Mouse (Mus musculus): ENCODE results near the gene Palm2. TPM values are rescaled to one million over a fixed set of nuclear protein-coding genes. Genes with fewer than 3 reads are reported as not detected.
A peak's percentile ranks its signal among the peaks of the same experiment; 100 is the strongest.

Palm2 gene
- polyA plus RNA-seq, 1 experiment from 2014 or later: 7.0 TPM

- Histone ChIP-seq H3K4me3 (ENCODE audit: low read depth, low read length) (no peak overlapping the region), H3K27ac (replicated peaks; ENCODE audit: low read depth, low read length) (peak overlapping the region; percentile 85; the same call in 1 of the 2 replicates), H3K4me1 (ENCODE audit: control insufficient read depth, insufficient read depth, low read length) (peaks cover 2% of the 10 kb centered on the region; the same call in 1 of the 2 replicates), H3K9me3 (replicated peaks; ENCODE audit: control insufficient read depth, low read length) (no peaks in the 10 kb centered on the region), H3K9ac (replicated peaks; ENCODE audit: low read length) (no peak overlapping the region), H3K4me2 (ENCODE audit: low read depth, low read length) (no peak overlapping the region), H3K36me3 (replicated peaks; ENCODE audit: control insufficient read depth, insufficient read depth, low read depth, low read length) (no peaks in the 10 kb centered on the region), H3K27me3 (ENCODE audit: control insufficient read depth, insufficient read depth, low read length) (no peaks in the 10 kb centered on the region)
- DNase-seq (ENCODE audit: low spot score) (no peak), ATAC-seq (replicated peaks; ENCODE audit: insufficient number of reproducible peaks, low FRiP score, low TSS enrichment, low read depth) (no peak)
- WGBS: 89% methylated on average over 5 of the region's 5 CpGs
Observed at GRCm38 (mm10) chr4:57612716-57613115, 178.7 kb downstream of the Palm2 start.

GRCm38 (mm10) chr4:57614686-57615085 is 180.6 kb downstream of the Palm2 start:
- Histone ChIP-seq H3K36me3 (replicated peaks; ENCODE audit: control insufficient read depth, insufficient read depth, low read depth, low read length) (no peaks in the 10 kb centered on the region), H3K4me2 (ENCODE audit: low read depth, low read length) (no peak overlapping the region), H3K27me3 (ENCODE audit: control insufficient read depth, insufficient read depth, low read length) (no peaks in the 10 kb centered on the region), H3K4me1 (ENCODE audit: control insufficient read depth, insufficient read depth, low read length) (peaks cover 2% of the 10 kb centered on the region; the same call in 1 of the 2 replicates), H3K9ac (replicated peaks; ENCODE audit: low read length) (no peak overlapping the region), H3K27ac (replicated peaks; ENCODE audit: low read depth, low read length) (no peak overlapping the region), H3K4me3 (ENCODE audit: low read depth, low read length) (no peak overlapping the region), H3K9me3 (replicated peaks; ENCODE audit: control insufficient read depth, low read length) (no peaks in the 10 kb centered on the region)
- DNase-seq (ENCODE audit: low spot score): no peak
- no peak for ATAC-seq (replicated peaks; ENCODE audit: insufficient number of reproducible peaks, low FRiP score, low TSS enrichment, low read depth)
- WGBS: 92% methylated on average over 4 of the region's 4 CpGs

GRCm38 (mm10) chr4:57618743-57619142 is 184.7 kb downstream of the Palm2 start:
- H3K27ac ChIP-seq (replicated peaks; ENCODE audit: low read depth, low read length): no peak overlapping the region

GRCm38 (mm10) chr4:57622816-57623215 is 188.8 kb downstream of the Palm2 start:
- H3K27me3 ChIP-seq (ENCODE audit: control insufficient read depth, insufficient read depth, low read length): no peaks in the 10 kb centered on the region
- H3K36me3 ChIP-seq (replicated peaks; ENCODE audit: control insufficient read depth, insufficient read depth, low read depth, low read length): no peaks in the 10 kb centered on the region
- H3K4me2 ChIP-seq (ENCODE audit: low read depth, low read length): no peak overlapping the region
- H3K4me1 ChIP-seq (ENCODE audit: control insufficient read depth, insufficient read depth, low read length): no peaks in the 10 kb centered on the region
- no peaks in the 10 kb centered on the region for H3K9me3 ChIP-seq (replicated peaks; ENCODE audit: control insufficient read depth, low read length)
- 86% methylated on average over 7 of the region's 7 CpGs for whole genome bisulfite sequencing
- H3K9ac ChIP-seq (replicated peaks; ENCODE audit: low read length): no peak overlapping the region
- H3K27ac ChIP-seq (replicated peaks; ENCODE audit: low read depth, low read length): no peak overlapping the region
- H3K4me3 ChIP-seq (ENCODE audit: low read depth, low read length): no peak overlapping the region
- no peak for DNase-seq (ENCODE audit: low spot score)
- ATAC-seq (replicated peaks; ENCODE audit: insufficient number of reproducible peaks, low FRiP score, low TSS enrichment, low read depth): no peak

More at GRCm38 (mm10) chr4:57618743-57619142, 184.7 kb downstream of the Palm2 start:
- H3K36me3 ChIP-seq (replicated peaks; ENCODE audit: control insufficient read depth, insufficient read depth, low read depth, low read length): no peaks in the 10 kb centered on the region
- 68% methylated on average over 6 of the region's 6 CpGs for WGBS
- H3K4me1 ChIP-seq (ENCODE audit: control insufficient read depth, insufficient read depth, low read length): no peaks in the 10 kb centered on the region
- no peaks in the 10 kb centered on the region for H3K27me3 ChIP-seq (ENCODE audit: control insufficient read depth, insufficient read depth, low read length)
- no peaks in the 10 kb centered on the region for H3K9me3 ChIP-seq (replicated peaks; ENCODE audit: control insufficient read depth, low read length)
- no peak for DNase-seq (ENCODE audit: low spot score)
- no peak overlapping the region for H3K4me3 ChIP-seq (ENCODE audit: low read depth, low read length)
- ATAC-seq (replicated peaks; ENCODE audit: insufficient number of reproducible peaks, low FRiP score, low TSS enrichment, low read depth): no peak
- H3K9ac ChIP-seq (replicated peaks; ENCODE audit: low read length): no peak overlapping the region
- H3K4me2 ChIP-seq (ENCODE audit: low read depth, low read length): no peak overlapping the region

- H3K4me3 ChIP-seq (ENCODE audit: low read depth, low read length): no peak overlapping the region
- no peak for ATAC-seq (replicated peaks; ENCODE audit: insufficient number of reproducible peaks, low FRiP score, low TSS enrichment, low read depth)
- WGBS: 78% methylated on average over 2 of the region's 2 CpGs
- no peak for DNase-seq (ENCODE audit: low spot score)
- no peaks in the 10 kb centered on the region for H3K36me3 ChIP-seq (replicated peaks; ENCODE audit: control insufficient read depth, insufficient read depth, low read depth, low read length)
- H3K4me1 ChIP-seq (ENCODE audit: control insufficient read depth, insufficient read depth, low read length): no peaks in the 10 kb centered on the region
- H3K9me3 ChIP-seq (replicated peaks; ENCODE audit: control insufficient read depth, low read length): no peaks in the 10 kb centered on the region
- H3K9ac ChIP-seq (replicated peaks; ENCODE audit: low read length): no peak overlapping the region
- H3K4me2 ChIP-seq (ENCODE audit: low read depth, low read length): no peak overlapping the region
- no peaks in the 10 kb centered on the region for H3K27me3 ChIP-seq (ENCODE audit: control insufficient read depth, insufficient read depth, low read length)
- no peak overlapping the region for H3K27ac ChIP-seq (replicated peaks; ENCODE audit: low read depth, low read length)
Observed at GRCm38 (mm10) chr4:57624819-57625218, 190.8 kb downstream of the Palm2 start.

GRCm38 (mm10) chr4:57625306-57625705 is 191.3 kb downstream of the Palm2 start:
- H3K27me3 ChIP-seq (ENCODE audit: control insufficient read depth, insufficient read depth, low read length): no peaks in the 10 kb centered on the region
- H3K36me3 ChIP-seq (replicated peaks; ENCODE audit: control insufficient read depth, insufficient read depth, low read depth, low read length): no peaks in the 10 kb centered on the region
- DNase-seq (ENCODE audit: low spot score) (no peak), ATAC-seq (replicated peaks; ENCODE audit: insufficient number of reproducible peaks, low FRiP score, low TSS enrichment, low read depth) (no peak)
- H3K9ac ChIP-seq (replicated peaks; ENCODE audit: low read length): no peak overlapping the region
- H3K4me3 ChIP-seq (ENCODE audit: low read depth, low read length): no peak overlapping the region
- 77% methylated on average over 1 of the region's 1 CpGs for WGBS
- H3K4me1 ChIP-seq (ENCODE audit: control insufficient read depth, insufficient read depth, low read length): no peaks in the 10 kb centered on the region
- H3K27ac ChIP-seq (replicated peaks; ENCODE audit: low read depth, low read length): no peak overlapping the region
- no peaks in the 10 kb centered on the region for H3K9me3 ChIP-seq (replicated peaks; ENCODE audit: control insufficient read depth, low read length)
- H3K4me2 ChIP-seq (ENCODE audit: low read depth, low read length): no peak overlapping the region

GRCm38 (mm10) chr4:57625756-57626155 is 191.7 kb downstream of the Palm2 start:
- DNase-seq (ENCODE audit: low spot score): no peak
- H3K36me3 ChIP-seq (replicated peaks; ENCODE audit: control insufficient read depth, insufficient read depth, low read depth, low read length): no peaks in the 10 kb centered on the region
- no peak overlapping the region for H3K4me3 ChIP-seq (ENCODE audit: low read depth, low read length)
- H3K9me3 ChIP-seq (replicated peaks; ENCODE audit: control insufficient read depth, low read length): no peaks in the 10 kb centered on the region
- H3K27me3 ChIP-seq (ENCODE audit: control insufficient read depth, insufficient read depth, low read length): no peaks in the 10 kb centered on the region
- no peak for ATAC-seq (replicated peaks; ENCODE audit: insufficient number of reproducible peaks, low FRiP score, low TSS enrichment, low read depth)
- H3K9ac ChIP-seq (replicated peaks; ENCODE audit: low read length): no peak overlapping the region
- no peak overlapping the region for H3K4me2 ChIP-seq (ENCODE audit: low read depth, low read length)
- WGBS: 88% methylated on average over 1 of the region's 1 CpGs
- H3K4me1 ChIP-seq (ENCODE audit: control insufficient read depth, insufficient read depth, low read length): no peaks in the 10 kb centered on the region
- H3K27ac ChIP-seq (replicated peaks; ENCODE audit: low read depth, low read length): no peak overlapping the region

- no peak for DNase-seq (ENCODE audit: low spot score)
- Histone ChIP-seq H3K4me2 (ENCODE audit: low read depth, low read length) (no peak overlapping the region), H3K27ac (replicated peaks; ENCODE audit: low read depth, low read length) (no peak overlapping the region), H3K36me3 (replicated peaks; ENCODE audit: control insufficient read depth, insufficient read depth, low read depth, low read length) (no peaks in the 10 kb centered on the region), H3K9ac (replicated peaks; ENCODE audit: low read length) (no peak overlapping the region), H3K4me1 (ENCODE audit: control insufficient read depth, insufficient read depth, low read length) (no peaks in the 10 kb centered on the region), H3K27me3 (ENCODE audit: control insufficient read depth, insufficient read depth, low read length) (no peaks in the 10 kb centered on the region), H3K4me3 (ENCODE audit: low read depth, low read length) (no peak overlapping the region), H3K9me3 (replicated peaks; ENCODE audit: control insufficient read depth, low read length) (no peaks in the 10 kb centered on the region)
- WGBS: 87% methylated on average over 5 of the region's 5 CpGs
- no peak for ATAC-seq (replicated peaks; ENCODE audit: insufficient number of reproducible peaks, low FRiP score, low TSS enrichment, low read depth)
Observed at GRCm38 (mm10) chr4:57626921-57627320, 192.9 kb downstream of the Palm2 start.

All from embryonic facial prominence, embryonic 11.5 days (tissue).